Mouse (Mus musculus) neutrophil, adult 65 days (primary cell): ENCODE data around the gene Sparc. TPM values are rescaled to one million over a fixed set of nuclear protein-coding genes. Genes with fewer than 3 reads are reported as not detected.

Source experiments
- total RNA-seq: library from RNA; stranded (reverse); gene quantifications from 2 replicates; pipeline ENCODE4 v1.2.4, GENCODE M21; 2023

Sparc gene
- total RNA-seq = 23.9 and 28.5 TPM in 2 replicates

GRCm38 (mm10) chr11:55422978-55423377 is at the start of gene Sparc:
Gene Sparc, minus strand, starts transcription at chr11:55423183.

GRCm38 (mm10) chr11:55469048-55469843 is 46.3 kb upstream of the Sparc start, which contains the start of gene G3bp1:
Gene G3bp1, plus strand, starts transcription at chr11:55469685.

DNA sequence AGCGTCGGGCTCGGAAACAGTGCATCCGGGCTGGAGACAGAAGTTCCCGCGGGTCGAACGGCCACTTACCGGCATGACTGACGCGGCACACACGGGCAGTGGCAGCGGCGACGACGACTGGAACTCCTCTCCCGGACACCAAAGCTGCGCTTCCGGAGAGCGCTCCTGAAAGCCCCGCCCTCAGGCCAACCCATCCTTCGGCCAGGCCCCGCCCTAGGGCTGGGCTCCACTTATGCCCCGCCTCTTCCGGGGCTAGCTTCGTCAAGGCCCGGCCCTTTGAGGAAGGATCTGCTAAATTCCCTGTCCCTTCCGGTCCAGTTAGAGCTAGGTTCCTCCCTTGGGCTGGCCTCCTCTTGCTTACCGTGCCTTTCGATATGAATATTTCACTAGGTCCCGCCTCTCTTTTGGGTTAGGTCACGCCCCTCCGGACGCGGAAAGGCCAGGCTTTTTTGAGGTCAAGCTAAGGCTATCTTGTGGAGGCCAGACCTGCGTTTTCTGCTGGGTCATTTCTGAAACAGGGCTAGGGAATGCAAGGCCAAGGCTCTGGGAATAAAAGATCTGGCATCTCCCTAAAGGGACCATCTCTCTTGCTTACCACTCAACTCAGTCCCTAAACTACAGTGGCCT is 38.1 kb upstream of the Sparc start, which contains the start of gene Atox1:
TSS of gene Atox1 (minus strand) at position 221 of the 627 bp plus-strand sequence.

Other genes starting within 250 kb of the Sparc start
- 2.4 TPM in 2 replicates for gene Slc36a2, start 238.1 kb downstream of the Sparc start, total RNA-seq
- gene Slc36a1, start 218.8 kb downstream of the Sparc start, total RNA-seq = 29.2 and 35.1 TPM in 2 replicates
- gene Fat2, start 86.6 kb downstream of the Sparc start, total RNA-seq = 0.32 and 0.41 TPM in 2 replicates
- gene Atox1, start 38.1 kb upstream of the Sparc start, total RNA-seq = 74.3 and 99.1 TPM in 2 replicates
- gene G3bp1, start 46.5 kb upstream of the Sparc start, total RNA-seq = 33.3 and 39.4 TPM in 2 replicates
- gene Glra1, start 185.0 kb upstream of the Sparc start, total RNA-seq = not detected in 2 replicates